Mouse (Mus musculus) liver, postnatal 0 days (tissue): Measurements from ENCODE around the gene 1700056E22Rik. TPM values are rescaled to one million over a fixed set of nuclear protein-coding genes. Genes with fewer than 3 reads are reported as not detected.

ENCODE experiments used
- ATAC-seq: fragments of 200-750 bp; cut with Nextera tagmentation; 2 replicates; pipeline ENCODE4 v1.8.0; 2017; ENCODE audit warnings: mild to moderate bottlenecking, moderate library complexity
- DNase-seq: peaks from one replicate; pipeline ENCODE4 v3.0.0-alpha.2; 2016
- H3K27ac ChIP-seq: fragments of 300-500 bp; sonication (generic); 2 replicates; pipeline ENCODE4 v1.5.1; 2014; ENCODE audit warnings: antibody characterized with exemption, moderate library complexity, mild to moderate bottlenecking, low read depth
- H3K27me3 ChIP-seq: fragments of 300-500 bp; sonication (generic); 2 replicates; pipeline ENCODE4 v1.6.1; 2014; ENCODE audit warnings: low read length, control low read depth, mixed read lengths; ENCODE audit not compliant: insufficient read depth
- H3K36me3 ChIP-seq: fragments of 300-500 bp; sonication (generic); replicated peaks from 2 replicates; pipeline ENCODE4 v1.6.1; 2014; ENCODE audit warnings: mild to moderate bottlenecking, control low read depth, low read length, moderate library complexity, mixed read lengths; ENCODE audit not compliant: insufficient read depth
- H3K4me1 ChIP-seq: fragments of 300-500 bp; sonication (generic); 2 replicates; pipeline ENCODE4 v1.6.1; 2014; ENCODE audit warnings: antibody characterized with exemption, mild to moderate bottlenecking, control low read depth; ENCODE audit not compliant: insufficient read depth
- H3K4me2 ChIP-seq: fragments of 300-500 bp; sonication (generic); 2 replicates; pipeline ENCODE4 v1.6.1; 2014; ENCODE audit warnings: low read depth, mild to moderate bottlenecking, low read length, moderate library complexity, mixed read lengths
- H3K4me3 ChIP-seq: fragments of 300-500 bp; sonication (generic); 2 replicates; pipeline ENCODE4 v1.5.1; 2014; ENCODE audit warnings: low read depth, low read length
- H3K9ac ChIP-seq: fragments of 300-500 bp; sonication (generic); replicated peaks from 2 replicates; pipeline ENCODE4 v1.6.1; 2014; ENCODE audit warnings: mild to moderate bottlenecking, moderate library complexity
- H3K9me3 ChIP-seq: fragments of 300-500 bp; sonication (generic); 2 replicates; pipeline ENCODE4 v1.6.1; 2016; ENCODE audit warnings: mild to moderate bottlenecking, control low read depth, low read length, mixed read lengths
- CTCF ChIP-seq: sonication (generic); IDR thresholded peaks from 2 replicates; pipeline ENCODE4 v1.5.1; 2016; ENCODE audit warnings: antibody characterized with exemption, low read depth
- EP300 ChIP-seq: IDR thresholded peaks from 2 replicates; pipeline ENCODE4 v1.6.1; 2016; ENCODE audit warnings: antibody characterized with exemption, low read depth, mild to moderate bottlenecking
- WGBS: fragments of 180-500 bp; shearing (Covaris S2); extraction: QIAGEN DNeasy Blood & Tissue Kit; methylation state at CpG from one replicate; pipeline ENCODE4 v1.1.7; 2014; ENCODE audit not compliant: insufficient replicate concordance; 5-methylcytosine and 5-hydroxymethylcytosine counted together
- polyA plus RNA-seq: library from polyadenylated mRNA; unstranded; fragments of >200 nt; fragmentation: Nextera tagmentation; extraction: Ambion mirVana; gene quantifications from 2 replicates; pipeline ENCODE4 v1.2.1, GENCODE M21; 2015

Gene 1700056E22Rik
- polyA plus RNA-seq, 1 experiment from 2014 or later = 2.4 TPM

DNA sequence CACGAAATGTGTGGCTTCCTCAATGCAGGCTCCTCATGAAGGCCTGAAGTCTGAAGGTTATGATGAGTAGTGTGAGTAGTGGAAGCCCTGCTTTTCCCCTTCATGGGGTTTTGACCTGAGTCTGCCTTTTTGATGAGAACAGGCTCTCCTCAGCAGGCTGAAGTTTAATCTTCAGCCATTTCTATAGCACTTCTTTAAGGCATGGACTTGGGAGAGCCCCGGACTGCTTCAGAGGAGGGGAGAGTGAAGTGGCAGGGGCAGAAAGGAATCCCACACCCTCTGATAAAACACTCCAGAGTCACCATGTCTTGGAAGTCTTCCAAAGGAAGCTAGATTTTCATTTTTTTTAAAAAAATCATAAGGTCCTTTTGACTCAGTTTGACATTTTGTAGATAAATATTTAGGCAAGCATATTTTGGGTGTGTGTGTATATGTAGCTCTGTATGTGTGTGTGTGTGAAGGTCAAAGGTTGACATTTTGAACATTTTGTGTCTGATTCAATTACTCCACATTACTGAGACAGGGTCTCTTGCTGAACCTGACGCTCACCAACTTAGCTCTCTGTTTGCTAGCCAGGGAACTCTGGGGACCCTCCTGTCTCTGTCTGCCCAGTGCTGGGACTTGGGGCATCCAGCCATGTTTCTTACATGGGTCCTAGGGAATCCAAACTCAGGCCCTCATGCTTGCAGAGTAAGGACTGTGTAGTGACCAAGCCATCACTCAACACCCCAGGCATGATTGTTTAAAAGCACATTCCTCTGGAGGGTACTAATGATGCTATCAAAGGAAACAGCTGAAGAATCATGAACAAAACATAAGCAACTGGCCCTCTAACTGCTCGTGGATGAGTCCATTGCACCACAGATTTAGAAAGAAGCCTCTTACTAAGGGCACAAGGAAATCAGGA, 27.0 kb upstream of the 1700056E22Rik start:
- ATAC-seq (peak; percentile 20), DNase-seq (no peak)
- no peaks in the 10 kb centered on the region for H3K9me3 ChIP-seq
- TF ChIP-seq EP300 = no peak
- TF ChIP-seq CTCF = no peak
- H3K4me2 ChIP-seq = no peak overlapping the region
- H3K4me3 ChIP-seq = no peak overlapping the region
- no peaks in the 10 kb centered on the region for H3K27me3 ChIP-seq
- H3K4me1 ChIP-seq = peaks cover 21% of the 10 kb centered on the region
- no peak overlapping the region for H3K9ac ChIP-seq
- peak overlapping the region; percentile 84 for H3K27ac ChIP-seq
- no peaks in the 10 kb centered on the region for H3K36me3 ChIP-seq
- 53% methylated on average over 4 of the region's 4 CpGs for WGBS

DNA sequence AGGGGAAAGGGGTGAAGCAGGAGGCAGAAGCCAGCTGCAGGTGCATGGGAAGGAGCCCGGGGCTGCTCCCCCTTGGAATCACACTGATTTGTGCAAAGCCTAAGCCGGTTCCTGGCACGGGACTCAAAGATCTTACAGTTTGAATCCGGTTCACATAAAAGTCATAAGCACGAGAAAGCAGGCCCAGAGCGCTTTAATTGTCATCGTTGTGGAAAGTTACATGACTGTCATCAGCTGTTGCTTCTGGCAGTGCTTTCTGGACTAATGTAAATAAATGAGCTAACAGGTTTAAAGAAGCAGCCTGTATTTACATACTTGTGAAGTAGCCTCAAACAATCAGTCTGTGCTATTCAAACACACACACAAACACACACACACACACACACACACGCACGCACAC, 26.3 kb upstream of the 1700056E22Rik start:
- H3K27ac ChIP-seq = peak overlapping the region; percentile 84; the same call in 1 of the 2 replicates
- H3K4me3 ChIP-seq = no peak overlapping the region
- TF ChIP-seq EP300 (no peak), CTCF (no peak)
- no peak overlapping the region for H3K9ac ChIP-seq
- no peak overlapping the region for H3K4me2 ChIP-seq
- H3K9me3 ChIP-seq = no peaks in the 10 kb centered on the region
- no peaks in the 10 kb centered on the region for H3K27me3 ChIP-seq
- ATAC-seq (peak; percentile 80), DNase-seq (peak; percentile 27)
- no peaks in the 10 kb centered on the region for H3K36me3 ChIP-seq
- peaks cover 21% of the 10 kb centered on the region for H3K4me1 ChIP-seq
- 60% methylated on average over 9 of the region's 9 CpGs for WGBS

DNA sequence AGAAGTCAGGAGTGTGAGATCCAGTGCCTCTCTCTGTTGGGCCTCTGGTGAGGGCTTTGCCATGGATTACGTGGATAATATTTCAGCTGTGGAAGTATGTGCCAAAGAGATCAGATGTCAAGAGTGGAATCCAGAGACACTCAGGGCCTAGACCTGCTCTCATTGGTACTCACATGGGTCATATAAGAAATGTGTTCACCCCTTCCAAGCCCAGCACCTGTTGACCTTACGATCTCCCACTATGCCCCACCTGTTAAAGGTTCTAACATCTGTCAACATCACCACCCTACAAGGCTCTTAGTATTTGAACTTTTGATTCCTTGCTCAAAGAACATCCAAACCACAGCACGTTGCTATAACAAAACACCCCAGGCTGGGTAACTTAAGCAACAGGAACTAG, 25.7 kb upstream of the 1700056E22Rik start:
- DNase-seq (no peak), ATAC-seq (no peak)
- Histone ChIP-seq H3K27ac (peak overlapping the region; percentile 5; the same call in 1 of the 2 replicates), H3K36me3 (no peaks in the 10 kb centered on the region), H3K4me1 (peaks cover 21% of the 10 kb centered on the region), H3K4me3 (no peak overlapping the region), H3K4me2 (no peak overlapping the region), H3K9ac (no peak overlapping the region), H3K27me3 (no peaks in the 10 kb centered on the region), H3K9me3 (no peaks in the 10 kb centered on the region)
- no peak for TF ChIP-seq EP300
- TF ChIP-seq CTCF = no peak
- WGBS = 70% methylated on average over 3 of the region's 3 CpGs

DNA sequence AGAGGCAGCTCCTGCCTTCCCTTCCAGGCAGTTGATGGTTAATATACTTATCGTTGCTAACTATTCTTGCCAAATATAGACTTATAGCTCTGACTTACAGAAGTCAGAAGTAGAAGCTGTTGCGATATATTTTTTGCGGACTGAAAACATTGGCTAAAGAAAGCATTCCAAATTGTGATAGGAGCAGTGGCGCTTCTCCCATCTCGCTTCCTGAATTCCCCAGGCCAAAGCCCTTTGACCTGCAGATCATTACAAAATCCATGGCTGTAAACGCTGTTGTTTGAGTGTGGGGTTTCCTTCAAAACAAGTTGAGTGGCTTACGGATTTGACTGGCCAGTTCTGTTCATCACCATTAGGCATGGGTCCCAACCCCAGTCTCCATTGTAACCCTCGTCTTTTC, 24.1 kb upstream of the 1700056E22Rik start:
- WGBS = 62% methylated on average over 8 of the region's 8 CpGs
- H3K9me3 ChIP-seq = no peaks in the 10 kb centered on the region
- no peaks in the 10 kb centered on the region for H3K27me3 ChIP-seq
- no peak overlapping the region for H3K4me2 ChIP-seq
- peak; percentile 37; the same call in 1 of the 2 replicates for ATAC-seq
- no peak overlapping the region for H3K9ac ChIP-seq
- no peak for DNase-seq
- H3K4me1 ChIP-seq = peaks cover 27% of the 10 kb centered on the region
- no peak overlapping the region for H3K4me3 ChIP-seq
- no peaks in the 10 kb centered on the region for H3K36me3 ChIP-seq
- peak overlapping the region; percentile 56 for H3K27ac ChIP-seq
- TF ChIP-seq CTCF (no peak), EP300 (no peak)

DNA sequence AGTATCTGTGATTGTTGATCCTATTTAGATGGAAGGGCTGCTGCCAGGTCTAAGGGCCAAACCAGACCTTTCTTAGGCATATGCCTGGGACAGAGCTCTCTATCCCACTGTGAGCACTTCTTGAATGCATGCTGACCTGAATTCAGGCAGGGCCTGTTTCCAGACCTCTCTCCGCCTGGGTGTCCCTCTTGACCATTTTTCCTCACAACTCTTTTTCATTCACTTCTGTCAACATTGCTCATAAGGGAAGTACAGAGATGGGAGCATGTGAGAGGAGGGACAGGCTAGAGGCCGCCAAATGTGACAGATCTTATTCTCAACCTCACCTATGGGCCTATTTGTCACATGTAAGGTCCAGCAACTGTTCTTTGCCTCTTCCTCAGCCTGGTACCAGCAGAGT, 20.1 kb upstream of the 1700056E22Rik start:
- WGBS = 75% methylated on average over 2 of the region's 2 CpGs
- TF ChIP-seq EP300 = no peak
- Histone ChIP-seq H3K4me2 (no peak overlapping the region), H3K9me3 (no peaks in the 10 kb centered on the region), H3K4me1 (peaks cover 24% of the 10 kb centered on the region), H3K4me3 (no peak overlapping the region), H3K27me3 (no peaks in the 10 kb centered on the region), H3K27ac (no peak overlapping the region), H3K9ac (no peak overlapping the region), H3K36me3 (no peaks in the 10 kb centered on the region)
- ATAC-seq = no peak
- no peak for DNase-seq

DNA sequence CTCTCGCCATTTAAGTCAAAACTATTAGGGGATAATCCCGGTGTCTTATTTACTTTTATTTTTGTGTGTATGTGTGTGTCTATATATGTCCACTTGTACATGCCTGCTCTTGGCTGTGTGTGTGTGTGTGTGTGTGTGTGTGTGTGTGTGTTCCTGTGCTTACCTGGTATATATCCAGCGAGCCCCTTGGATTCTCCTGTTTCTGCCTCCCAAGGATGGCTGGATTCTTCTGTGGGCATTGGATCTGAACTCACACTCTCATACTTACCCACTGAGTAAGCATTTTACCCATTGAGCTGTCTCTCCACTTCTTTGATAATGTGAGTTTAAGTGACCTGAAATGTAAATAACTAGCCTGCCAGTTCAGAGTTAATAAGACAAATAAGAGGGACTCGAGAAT, 19.6 kb upstream of the 1700056E22Rik start:
- DNase-seq = no peak
- 75% methylated on average over 4 of the region's 4 CpGs for WGBS
- Histone ChIP-seq H3K9ac (no peak overlapping the region), H3K4me3 (no peak overlapping the region), H3K27me3 (no peaks in the 10 kb centered on the region), H3K4me2 (no peak overlapping the region), H3K27ac (peak overlapping the region; percentile 35; the same call in 1 of the 2 replicates), H3K9me3 (no peaks in the 10 kb centered on the region), H3K36me3 (no peaks in the 10 kb centered on the region), H3K4me1 (peaks cover 21% of the 10 kb centered on the region)
- no peak for ATAC-seq
- no peak for TF ChIP-seq CTCF
